Mouse (Mus musculus) liver, adult 2 months (tissue): Measurements from ENCODE around the gene Atox1. TPM values are rescaled to one million over a fixed set of nuclear protein-coding genes. Genes with fewer than 3 reads are reported as not detected.
A peak's percentile ranks its signal among the peaks of the same experiment; 100 is the strongest.

ENCODE experiments used
- DNase-seq: peaks from one replicate; pipeline ENCODE4 v3.0.0-alpha.2; 2011; ENCODE audit warnings: low read depth, low spot score; ENCODE audit errors: extremely low read depth
- H3K27ac ChIP-seq: fragments of 200-500 bp; replicated peaks from 2 replicates; pipeline ENCODE4 v1.5.1; 2012; ENCODE audit warnings: low read depth, mild to moderate bottlenecking, control low read depth, inconsistent platforms, low read length; ENCODE audit not compliant: insufficient read depth
- H3K27me3 ChIP-seq: fragments of 200-500 bp; 2 replicates; pipeline ENCODE4 v1.6.1; 2012; ENCODE audit warnings: mild to moderate bottlenecking, moderate library complexity, low read length, inconsistent platforms; ENCODE audit not compliant: control insufficient read depth, insufficient read depth
- H3K36me3 ChIP-seq: fragments of 200-500 bp; 2 replicates; pipeline ENCODE4 v1.6.1; 2012; ENCODE audit warnings: low read length, inconsistent platforms; ENCODE audit not compliant: control insufficient read depth, insufficient read depth
- H3K4me1 ChIP-seq: fragments of 200-500 bp; 2 replicates; pipeline ENCODE4 v1.6.1; 2011; ENCODE audit warnings: low read length; ENCODE audit not compliant: control insufficient read depth, insufficient read depth
- H3K4me3 ChIP-seq: fragments of 200-500 bp; 2 replicates; pipeline ENCODE4 v1.5.1; 2011; ENCODE audit warnings: low read depth, mild to moderate bottlenecking, control low read depth, low read length, moderate library complexity; ENCODE audit not compliant: insufficient read depth
- H3K79me2 ChIP-seq: fragments of 200-500 bp; 2 replicates; pipeline ENCODE4 v1.6.1; 2012; ENCODE audit warnings: inconsistent platforms, mild to moderate bottlenecking, low read length, moderate library complexity; ENCODE audit not compliant: control insufficient read depth, insufficient read depth
- H3K9ac ChIP-seq: fragments of 200-500 bp; 2 replicates; pipeline ENCODE4 v1.6.1; 2012; ENCODE audit warnings: low read depth, mild to moderate bottlenecking, control low read depth, inconsistent platforms, low read length
- CTCF ChIP-seq: fragments of 200-500 bp; IDR thresholded peaks from 2 replicates; pipeline ENCODE4 v1.5.1; 2011; ENCODE audit warnings: low read depth, low read length, control low read depth
- POLR2A ChIP-seq: fragments of 200-500 bp; IDR thresholded peaks from 2 replicates; pipeline ENCODE4 v1.6.1; 2011; ENCODE audit warnings: low read length, control low read depth; ENCODE audit not compliant: insufficient read depth; ENCODE audit errors: extremely low read depth
- WGBS: fragments of 180-500 bp; shearing (Covaris S2); methylation state at CpG from one replicate; pipeline ENCODE4 v1.1.7; 2018; 5-methylcytosine and 5-hydroxymethylcytosine counted together
- polyA plus RNA-seq: library from polyadenylated mRNA; depleted of rRNA; stranded (reverse); fragments of >200 nt; gene quantifications from 2 replicates; pipeline ENCODE4 v1.2.3, GENCODE M21; 2012
- total RNA-seq: library from RNA; depleted of rRNA; stranded (reverse); fragments of >200 nt; gene quantifications from 2 replicates; pipeline ENCODE4 v1.2.3, GENCODE M21; 2014

The Atox1 gene
- total and polyA plus RNA-seq, 2 experiments, result 220 to 464 TPM

GRCm38 (mm10) chr11:55459850-55460558 is 1.0 kb downstream of the Atox1 start:
- TF ChIP-seq CTCF (no peak), POLR2A (no peak)
- no peaks in the 10 kb centered on the region for H3K36me3 ChIP-seq
- H3K79me2 ChIP-seq, result peaks cover 22% of the 10 kb centered on the region; the same call in 1 of the 2 replicates
- peaks cover 30% of the 10 kb centered on the region for H3K4me1 ChIP-seq
- H3K4me3 ChIP-seq, result peak overlapping the region; percentile 81
- H3K27ac ChIP-seq, result peak overlapping the region; percentile 48
- peak; percentile 58 for DNase-seq
- WGBS, result 7% methylated on average over 3 of the region's 3 CpGs
- H3K27me3 ChIP-seq, result no peaks in the 10 kb centered on the region
- H3K9ac ChIP-seq, result peak overlapping the region; percentile 85

- H3K79me2 ChIP-seq, result peaks cover 25% of the 10 kb centered on the region; the same call in 1 of the 2 replicates
- H3K27ac ChIP-seq, result peak overlapping the region; percentile 62
- no peak overlapping the region for H3K4me3 ChIP-seq
- H3K27me3 ChIP-seq, result no peaks in the 10 kb centered on the region
- no peak for TF ChIP-seq CTCF
- no peak for TF ChIP-seq POLR2A
- 11% methylated on average over 4 of the region's 4 CpGs for WGBS
- H3K9ac ChIP-seq, result no peak overlapping the region
- peak; percentile 84 for DNase-seq
- peaks cover 28% of the 10 kb centered on the region for H3K4me1 ChIP-seq
- peaks cover 5% of the 10 kb centered on the region; the same call in 1 of the 2 replicates for H3K36me3 ChIP-seq
These were observed 2.5 kb downstream of the Atox1 start for GRCm38 (mm10) chr11:55458501-55458900.

- peak overlapping the region; percentile 24; the same call in 1 of the 2 replicates for H3K27ac ChIP-seq
- no peak overlapping the region for H3K4me3 ChIP-seq
- 19% methylated on average over 2 of the region's 2 CpGs for WGBS
- peak; percentile 82 for DNase-seq
- no peak overlapping the region for H3K9ac ChIP-seq
- peaks cover 17% of the 10 kb centered on the region; the same call in 1 of the 2 replicates for H3K79me2 ChIP-seq
- peaks cover 8% of the 10 kb centered on the region for H3K36me3 ChIP-seq
- TF ChIP-seq POLR2A, result no peak
- no peak for TF ChIP-seq CTCF
- H3K27me3 ChIP-seq, result no peaks in the 10 kb centered on the region
- H3K4me1 ChIP-seq, result peaks cover 22% of the 10 kb centered on the region
These were observed 5.9 kb downstream of the Atox1 start for GRCm38 (mm10) chr11:55455166-55455565.

GRCm38 (mm10) chr11:55453640-55454039 is 7.4 kb downstream of the Atox1 start:
- H3K4me3 ChIP-seq, result no peak overlapping the region
- DNase-seq, result no peak
- H3K4me1 ChIP-seq, result peaks cover 17% of the 10 kb centered on the region
- H3K36me3 ChIP-seq, result peaks cover 9% of the 10 kb centered on the region
- no peak for TF ChIP-seq CTCF
- TF ChIP-seq POLR2A, result no peak
- H3K27ac ChIP-seq, result no peak overlapping the region; the same call in 1 of the 2 replicates
- no peak overlapping the region for H3K9ac ChIP-seq
- H3K79me2 ChIP-seq, result peaks cover 17% of the 10 kb centered on the region; the same call in 1 of the 2 replicates
- H3K27me3 ChIP-seq, result no peaks in the 10 kb centered on the region
- 84% methylated on average over 4 of the region's 4 CpGs for WGBS

GRCm38 (mm10) chr11:55450311-55450710 is 10.7 kb downstream of the Atox1 start:
- Histone ChIP-seq H3K79me2 (0 out of 2 replicates have a peak, but pooled peaks cover 3% of the 10 kb centered on the region), H3K27ac (no peak overlapping the region), H3K4me3 (no peak overlapping the region), H3K9ac (no peak overlapping the region), H3K27me3 (no peaks in the 10 kb centered on the region), H3K4me1 (peaks cover 6% of the 10 kb centered on the region), H3K36me3 (peaks cover 19% of the 10 kb centered on the region)
- WGBS, result 79% methylated on average over 4 of the region's 4 CpGs
- TF ChIP-seq POLR2A (no peak), CTCF (no peak)
- no peak for DNase-seq

- Histone ChIP-seq H3K36me3 (peaks cover 25% of the 10 kb centered on the region), H3K27me3 (no peaks in the 10 kb centered on the region), H3K9ac (no peak overlapping the region), H3K79me2 (no peaks in the 10 kb centered on the region), H3K4me3 (no peak overlapping the region), H3K4me1 (peaks cover 2% of the 10 kb centered on the region), H3K27ac (peak overlapping the region; percentile 16; the same call in 1 of the 2 replicates)
- TF ChIP-seq POLR2A (no peak), CTCF (no peak)
- whole genome bisulfite sequencing, result 75% methylated on average over 7 of the region's 7 CpGs
- no peak for DNase-seq
These were observed 11.5 kb downstream of the Atox1 start for GRCm38 (mm10) chr11:55449531-55449930.
